Mouse (Mus musculus) T-helper 1 cell (primary cell): ENCODE results near the gene Lclat1.
"Not testable (repeated sequence)": the region's sequence is repeated elsewhere in the genome, so short reads cannot be mapped to it uniquely, and the experiment has no call there.

Source experiments
- in situ Hi-C: fragments of 300-600 bp; cut with MboI, MseI; formaldehyde crosslinking; loops from one replicate; pipeline ENCODE4 v1.15.1; 2025; ENCODE audit warnings: high pct_unique_total_duplicates

Gene Lclat1

GRCm38 (mm10) chr17:73136562-73137484 is 29.0 kb downstream of the Lclat1 start:
- in situ Hi-C loops = no loop called here

GRCm38 (mm10) chr17:73138217-73138616 is 30.4 kb downstream of the Lclat1 start:
- in situ Hi-C loops = no loop called here

- in situ Hi-C loops = no loop called here
Measured at GRCm38 (mm10) chr17:73142029-73142428, 34.2 kb downstream of the Lclat1 start.

GRCm38 (mm10) chr17:73142445-73142844 is 34.7 kb downstream of the Lclat1 start:
- in situ Hi-C loops = no loop called here

GRCm38 (mm10) chr17:73145426-73145825 is 37.6 kb downstream of the Lclat1 start:
- in situ Hi-C loops = no loop called here

GRCm38 (mm10) chr17:73148607-73149006 is 40.8 kb downstream of the Lclat1 start:
- in situ Hi-C loops = no loop called here

GRCm38 (mm10) chr17:73152790-73153525 is 45.2 kb downstream of the Lclat1 start:
- in situ Hi-C loops = not testable (repeated sequence)

- in situ Hi-C loops = no loop called here
Measured at GRCm38 (mm10) chr17:73153672-73154071, 45.9 kb downstream of the Lclat1 start.

GRCm38 (mm10) chr17:73156606-73157005 is 48.8 kb downstream of the Lclat1 start:
- in situ Hi-C loops = no loop called here

- in situ Hi-C loops = loop anchor here (5.0 kb wide), 1 partner anchor 54 kb away; the partner anchor contains the start of gene Lclat1
Measured at GRCm38 (mm10) chr17:73161795-73162194, 54.0 kb downstream of the Lclat1 start.

GRCm38 (mm10) chr17:73162445-73163208 is 54.8 kb downstream of the Lclat1 start:
- in situ Hi-C loops = loop anchor here (5.0 kb wide), 1 partner anchor 55 kb away; the partner anchor contains the start of gene Lclat1

GRCm38 (mm10) chr17:73163597-73163996 is 55.8 kb downstream of the Lclat1 start:
- in situ Hi-C loops = loop anchor here (5.0 kb wide), 1 partner anchor 56 kb away; the partner anchor contains the start of gene Lclat1

GRCm38 (mm10) chr17:73164121-73164520 is 56.3 kb downstream of the Lclat1 start:
- in situ Hi-C loops = loop anchor here (5.0 kb wide), 1 partner anchor 57 kb away; the partner anchor contains the start of gene Lclat1

- in situ Hi-C loops = no loop called here
Measured at GRCm38 (mm10) chr17:73169461-73169860, 61.7 kb downstream of the Lclat1 start.

GRCm38 (mm10) chr17:73170141-73170540 is 62.4 kb downstream of the Lclat1 start:
- in situ Hi-C loops = no loop called here

- in situ Hi-C loops = no loop called here
Measured at GRCm38 (mm10) chr17:73174083-73174562, 66.3 kb downstream of the Lclat1 start.

GRCm38 (mm10) chr17:73175720-73176119 is 67.9 kb downstream of the Lclat1 start:
- in situ Hi-C loops = no loop called here

GRCm38 (mm10) chr17:73177079-73177478 is 69.3 kb downstream of the Lclat1 start:
- in situ Hi-C loops = no loop called here

GRCm38 (mm10) chr17:73186929-73187328 is 79.1 kb downstream of the Lclat1 start:
- in situ Hi-C loops = no loop called here

GRCm38 (mm10) chr17:73194146-73194545 is 86.4 kb downstream of the Lclat1 start:
- in situ Hi-C loops = loop anchor here (5.0 kb wide), 1 partner anchor 292 kb away; no protein-coding TSS in a partner anchor

GRCm38 (mm10) chr17:73194575-73194974 is 86.8 kb downstream of the Lclat1 start:
- in situ Hi-C loops = loop anchor here (5.0 kb wide), 1 partner anchor 292 kb away; no protein-coding TSS in a partner anchor
